Mouse (Mus musculus): Measurements from ENCODE around the gene Smad9.

Gene Smad9

GRCm38 (mm10) chr3:54811616-54812015, 56.2 kb downstream of the Smad9 start:
- no peak for DNase-seq

- peak; percentile 25 for DNase-seq
Observed at GRCm38 (mm10) chr3:54813418-54813988, 58.1 kb downstream of the Smad9 start.

GRCm38 (mm10) chr3:54814622-54815021, 59.2 kb downstream of the Smad9 start:
- peak; percentile 13 for DNase-seq

GRCm38 (mm10) chr3:54815292-54815691, 59.9 kb downstream of the Smad9 start:
- peak; percentile 43 for DNase-seq

DNA sequence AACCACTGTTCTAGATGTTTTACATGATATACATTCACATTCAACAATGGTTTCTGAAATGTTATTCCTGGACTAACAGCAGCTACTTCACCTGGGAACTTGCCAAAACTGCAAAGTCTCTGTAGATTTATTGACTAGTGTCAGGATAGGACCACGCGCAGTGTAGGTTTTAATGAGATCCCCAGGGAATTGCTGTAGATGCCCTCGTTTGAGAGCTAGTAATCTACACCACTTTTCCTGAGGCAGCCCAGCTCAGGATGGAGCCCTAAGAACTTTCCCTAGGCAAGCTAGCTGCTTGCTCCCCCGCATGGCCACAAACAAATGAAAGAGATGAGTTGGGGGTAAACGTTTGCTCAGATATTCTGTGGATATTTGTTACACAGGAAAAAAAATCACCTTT, 67.1 kb downstream of the Smad9 start:
- no peak for DNase-seq

GRCm38 (mm10) chr3:54832491-54832890, 77.1 kb downstream of the Smad9 start:
- no peak for DNase-seq

DNA sequence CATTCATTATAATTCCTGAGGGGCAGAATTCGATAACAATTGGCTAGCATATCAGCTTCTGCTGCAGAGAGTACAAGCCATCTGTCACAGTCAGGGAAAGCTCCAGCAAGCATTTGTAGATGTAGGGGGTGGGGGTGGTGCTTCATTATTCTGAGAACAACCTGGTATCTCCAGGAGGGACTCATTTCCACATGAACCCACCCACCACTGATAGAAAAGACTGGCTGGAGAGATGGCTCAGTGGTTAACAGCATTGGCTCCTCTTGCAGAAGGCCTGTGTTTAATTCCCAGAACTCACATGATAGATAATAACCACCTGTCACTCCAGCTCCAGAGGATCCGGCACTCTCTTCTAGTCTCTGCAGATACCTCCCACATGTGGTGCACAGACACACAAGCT, 80.0 kb downstream of the Smad9 start:
- no peak for DNase-seq
